Mouse (Mus musculus): ENCODE measurements at regions not wholly inside any gene's neighbourhood (a gene's known extent, or its start where the extent isn't known, plus 50 kb on each side); places are given as distances from the start of the nearest gene placed in this dataset.

DNA sequence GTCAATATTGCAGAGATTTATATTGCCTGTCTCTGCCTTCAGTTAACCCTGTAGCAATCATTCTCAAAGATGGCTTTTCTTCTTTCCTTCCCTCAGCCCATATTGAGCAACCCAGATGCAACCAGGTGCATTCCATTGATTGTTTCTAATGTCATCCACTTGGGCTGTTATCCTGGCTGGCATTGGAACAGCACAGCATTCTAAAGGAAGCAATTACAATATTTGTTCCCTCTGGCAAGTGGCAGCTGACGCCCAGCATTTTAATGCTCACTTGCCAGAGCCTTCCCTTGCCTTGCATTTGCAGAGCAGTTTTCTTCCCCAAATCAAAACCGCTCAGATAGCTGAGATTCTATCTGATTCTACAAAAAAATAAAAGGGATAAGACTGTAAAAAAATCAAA, 798.0 kb downstream of the Ryr2 start:
- TF ChIP-seq BHLHE40 (IDR thresholded peaks at IDR 0.05; ENCODE audit: low read depth, low read length) (no peak), MXI1 (IDR thresholded peaks at IDR 0.05; ENCODE audit: low read depth, low read length) (no peak), CTCF (conservative IDR thresholded peaks at IDR 0.05 in 1 of 2, IDR thresholded peaks at IDR 0.05 in 1 of 2; ENCODE audit: low read depth in 2 of 2, low read length in 2 of 2) (no peak), TCF12 (IDR thresholded peaks at IDR 0.05; ENCODE audit: low read depth, low read length) (no peak), USF2 (conservative IDR thresholded peaks at IDR 0.05; ENCODE audit: low read depth, low read length) (no peak), NRF1 (IDR thresholded peaks at IDR 0.05; ENCODE audit: low read depth, low read length) (no peak), POLR2A (IDR thresholded peaks at IDR 0.05; ENCODE audit: low read depth, low read length) (no peak), EP300 (IDR thresholded peaks at IDR 0.05; ENCODE audit: low read length) (no peak), KAT2A (IDR thresholded peaks at IDR 0.05; ENCODE audit: insufficient replicate concordance, low read length) (no peak), E2F4 (IDR thresholded peaks at IDR 0.05; ENCODE audit: insufficient replicate concordance, low read depth, low read length) (no peak), ZMIZ1 (IDR thresholded peaks at IDR 0.05; ENCODE audit: low read depth, low read length) (no peak), UBTF (IDR thresholded peaks at IDR 0.05; ENCODE audit: low read depth, low read length) (no peak), POLR2AphosphoS2 (IDR thresholded peaks at IDR 0.05; ENCODE audit: low read depth, low read length) (no peak), TBP (conservative IDR thresholded peaks at IDR 0.05; ENCODE audit: low read depth, low read length) (no peak)
